Mouse (Mus musculus): ENCODE measurements around the gene Eps8. TPM values are rescaled to one million over a fixed set of nuclear protein-coding genes. Genes with fewer than 3 reads are reported as not detected.
"Not testable (repeated sequence)": the region's sequence is repeated elsewhere in the genome, so short reads cannot be mapped to it uniquely, and the experiment has no call there.

The Eps8 gene
- total RNA-seq, 2 experiments from 2014 or later: 19.7 to 20.6 TPM

DNA sequence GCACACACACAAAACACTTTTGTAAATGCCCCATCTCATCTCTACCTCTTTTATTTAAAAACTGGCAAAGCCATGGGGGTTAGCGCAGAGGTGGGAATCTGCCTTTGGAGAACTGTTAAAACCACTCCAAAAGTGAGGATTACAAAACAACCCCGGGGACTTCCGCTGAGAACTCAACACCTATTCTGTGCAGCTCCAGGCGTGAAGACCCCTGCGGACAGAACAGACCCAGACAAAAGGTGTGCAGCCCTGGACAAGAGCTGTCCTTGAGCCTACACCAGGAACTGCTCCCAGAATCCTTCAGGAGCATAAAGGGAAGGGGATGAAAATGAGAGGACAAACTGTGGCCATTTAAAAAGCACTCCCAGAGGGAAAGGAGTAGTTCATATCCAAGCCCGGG is 159.4 kb downstream of the Eps8 start:
- DNase-seq: no peak
- intact Hi-C loops (cut with DNase I): no loop called here

DNA sequence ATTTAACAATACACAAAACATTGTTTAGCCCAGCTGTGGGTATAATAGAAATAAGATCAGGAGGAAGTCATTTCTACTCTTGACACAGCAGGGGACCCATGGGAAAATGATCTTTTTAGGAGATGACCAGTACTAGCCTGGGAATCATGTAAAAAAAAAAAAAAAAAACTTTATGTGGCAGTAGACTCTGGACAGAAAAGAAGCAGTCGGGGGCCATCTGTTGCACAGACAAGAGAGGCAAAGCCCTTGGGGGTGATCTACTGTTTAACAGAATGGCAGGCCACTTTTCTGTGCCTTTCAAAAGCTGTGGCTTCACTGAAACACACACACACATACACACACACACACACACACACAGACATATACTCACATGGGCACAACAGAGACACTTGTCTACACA is 159.9 kb downstream of the Eps8 start:
- no peak for DNase-seq
- intact Hi-C loops (cut with DNase I): no loop called here

DNA sequence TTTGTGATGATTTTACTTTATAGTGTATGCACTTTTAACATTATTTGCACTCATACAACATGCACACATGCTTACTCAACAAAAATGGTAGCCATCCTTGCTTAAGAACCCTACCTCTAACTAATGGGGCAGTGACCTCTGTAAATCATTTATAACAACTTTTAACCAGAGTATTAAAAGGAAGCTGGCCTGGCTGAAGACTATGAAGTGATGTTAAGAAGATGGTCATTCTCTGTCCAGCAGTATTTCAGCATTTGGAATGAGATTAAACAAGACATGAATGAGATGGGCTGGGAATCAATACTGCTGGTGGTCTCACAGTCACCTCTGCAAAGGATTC is 160.6 kb downstream of the Eps8 start:
- intact Hi-C loops (cut with DNase I): no loop called here
- DNase-seq: no peak

DNA sequence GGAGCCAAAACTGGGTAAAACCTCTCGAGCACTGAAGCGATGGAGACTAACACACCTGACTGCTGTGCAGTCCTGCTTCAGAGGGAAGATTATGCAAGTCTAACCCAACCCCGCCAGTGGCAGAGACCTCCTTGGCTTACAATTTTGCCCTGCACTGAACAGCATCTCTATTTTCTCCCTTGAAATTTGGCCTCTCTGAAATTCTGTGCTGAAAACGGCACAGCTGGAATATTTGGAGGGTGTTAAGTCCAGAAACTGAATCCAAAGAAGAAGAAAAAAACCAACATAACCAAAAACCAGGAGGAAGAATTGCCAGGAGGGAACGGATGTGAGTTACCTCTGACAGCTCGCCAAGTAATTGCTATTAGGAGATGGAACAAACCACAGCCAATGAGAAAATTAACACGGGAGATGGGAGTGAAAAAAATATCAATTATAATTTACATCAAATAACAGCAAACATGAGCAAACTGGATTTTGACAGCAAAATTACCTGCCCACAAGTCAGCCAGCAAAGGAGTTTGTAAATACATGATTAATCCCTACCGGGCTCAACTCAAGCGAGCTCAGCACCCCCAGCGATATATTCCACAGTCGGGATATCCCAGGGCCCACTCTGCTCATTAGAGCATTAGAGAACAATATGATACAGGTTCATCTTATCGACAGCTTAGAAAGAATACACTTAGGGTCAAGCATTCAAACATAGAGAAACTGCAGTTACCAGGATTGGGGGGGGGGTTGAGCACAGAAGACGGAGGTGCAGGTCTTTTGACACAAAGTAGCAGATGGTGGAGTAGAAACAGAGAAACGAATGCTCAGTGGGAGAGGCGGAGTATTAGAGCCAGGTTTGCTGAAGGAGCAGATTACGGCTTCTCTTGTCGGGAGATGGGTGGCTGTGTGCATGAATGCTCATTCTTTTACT is 161.2 kb downstream of the Eps8 start:
- intact Hi-C loops (cut with DNase I): no loop called here
- no peak for DNase-seq

DNA sequence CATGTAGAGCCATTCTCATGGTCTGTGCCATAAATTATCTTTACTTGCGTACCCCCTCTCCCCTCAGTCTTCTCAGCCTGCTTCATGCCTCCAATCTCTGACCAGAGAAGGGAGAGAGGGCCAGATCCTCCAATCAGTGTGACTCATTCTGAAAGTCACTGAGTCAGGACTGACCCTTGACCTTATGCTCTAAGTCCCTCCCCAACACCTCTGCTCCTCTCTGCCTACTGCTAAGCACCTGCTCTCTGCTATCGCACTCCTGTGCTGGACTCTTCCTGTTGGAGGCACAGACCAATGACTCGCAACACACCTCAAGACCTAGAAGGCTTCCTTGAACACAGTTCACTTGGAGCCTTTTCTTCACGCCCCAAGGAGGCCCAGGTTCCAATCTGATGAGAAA is 162.1 kb downstream of the Eps8 start:
- no peak for DNase-seq
- intact Hi-C loops (cut with DNase I): no loop called here

DNA sequence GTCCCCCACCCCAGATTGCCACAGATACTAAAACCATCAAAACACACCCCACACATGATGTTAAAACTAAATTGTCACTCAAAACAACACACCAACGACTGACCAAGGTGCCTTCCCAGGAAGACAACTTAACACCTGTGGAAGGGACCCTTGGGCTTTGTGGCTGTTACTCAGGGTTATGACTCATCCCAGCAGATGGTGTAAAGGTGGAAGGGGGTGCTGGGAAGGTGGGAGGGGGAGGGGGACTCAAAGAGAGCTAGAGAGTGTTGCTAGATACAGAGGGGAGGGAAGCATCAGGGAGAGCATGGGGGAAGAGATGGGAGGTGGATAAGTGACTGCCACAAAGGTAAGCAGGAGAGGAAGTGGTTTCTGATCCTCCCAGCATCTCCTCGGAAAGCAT is 163.0 kb downstream of the Eps8 start:
- intact Hi-C loops (cut with DNase I): no loop called here
- DNase-seq: no peak

DNA sequence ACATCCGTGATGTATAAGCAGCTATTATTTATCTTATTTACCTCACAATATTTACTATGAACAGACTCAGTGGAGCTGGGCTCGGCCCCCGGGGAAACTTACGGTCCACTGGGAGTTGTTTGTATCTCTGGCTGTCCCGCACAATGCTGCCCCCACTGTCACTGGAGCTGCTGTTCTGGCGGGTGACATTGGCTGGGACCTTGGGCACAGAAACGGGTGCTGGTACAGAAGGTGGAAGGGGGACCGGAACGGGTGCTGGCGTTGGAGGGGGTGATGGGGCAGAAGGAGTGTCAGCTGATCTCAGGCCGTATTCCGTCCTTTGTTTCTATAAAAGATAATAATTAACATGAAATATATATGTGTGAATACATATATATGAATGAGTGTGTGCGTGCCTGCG is 164.6 kb downstream of the Eps8 start:
- intact Hi-C loops (cut with DNase I): no loop called here

DNA sequence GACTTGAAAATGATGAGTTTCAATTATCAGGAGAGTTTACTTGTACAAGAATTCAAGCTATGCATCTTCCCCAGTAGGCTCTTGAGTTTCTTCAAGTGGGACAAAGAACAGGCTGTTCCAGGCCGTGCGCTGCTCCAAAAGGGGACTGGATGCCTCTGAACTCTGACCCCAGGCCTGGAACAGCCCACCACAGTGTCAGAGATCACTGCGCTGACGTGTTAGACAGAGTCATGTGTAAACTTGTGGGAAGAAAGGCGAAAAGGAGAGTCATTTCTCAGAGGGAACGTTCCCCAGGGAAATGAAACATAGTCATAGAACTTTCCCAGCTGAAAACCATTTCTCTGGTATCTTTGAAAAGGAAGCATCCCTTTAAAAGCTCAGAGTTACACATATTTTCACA is 167.2 kb downstream of the Eps8 start:
- intact Hi-C loops (cut with DNase I): no loop called here
- peak; percentile 53 to 55 for DNase-seq

More for the DNA sequence above, 164.6 kb downstream of the Eps8 start:
- DNase-seq: no peak

DNA sequence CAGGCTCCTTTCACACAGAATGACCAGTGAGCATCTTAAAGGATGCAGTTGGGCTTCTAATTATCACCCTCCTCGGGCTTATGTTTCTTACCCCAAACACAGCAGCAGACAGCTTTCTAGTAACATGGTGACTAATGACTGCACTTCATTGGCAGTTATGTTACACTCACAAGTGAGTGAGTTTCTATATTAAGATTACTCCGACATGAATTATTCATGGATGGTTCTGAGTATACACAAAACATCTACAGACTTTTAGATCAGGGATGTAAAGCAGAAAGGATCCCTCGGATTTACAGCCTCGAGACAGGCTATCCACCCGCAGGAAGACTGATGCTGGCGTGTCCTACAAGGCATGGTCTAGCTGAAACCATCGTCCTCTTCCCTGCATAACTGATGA is 171.8 kb downstream of the Eps8 start:
- intact Hi-C loops (cut with DNase I): no loop called here

DNA sequence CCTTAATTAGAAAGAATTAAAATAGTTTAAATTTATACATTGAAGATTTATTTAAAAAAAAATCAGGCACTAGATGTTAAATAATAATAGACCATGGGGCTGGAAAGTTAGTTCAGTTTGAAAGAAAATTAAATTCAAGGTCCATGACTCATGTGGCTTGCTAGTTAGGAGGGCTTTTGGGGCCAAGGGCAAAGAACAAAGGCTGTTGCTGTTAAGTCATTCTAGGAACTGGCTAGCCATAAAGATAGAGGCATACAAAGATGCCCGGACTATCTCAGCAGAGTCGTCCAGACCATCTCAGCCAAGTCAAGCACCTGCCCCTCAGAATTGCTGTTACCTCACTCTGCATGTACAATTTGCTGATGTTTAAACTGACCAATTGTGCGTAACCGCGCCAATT is 179.0 kb downstream of the Eps8 start:
- intact Hi-C loops (cut with DNase I); DNase-seq: not testable (repeated sequence)

More for the DNA sequence above, 171.8 kb downstream of the Eps8 start:
- DNase-seq: no peak

DNA sequence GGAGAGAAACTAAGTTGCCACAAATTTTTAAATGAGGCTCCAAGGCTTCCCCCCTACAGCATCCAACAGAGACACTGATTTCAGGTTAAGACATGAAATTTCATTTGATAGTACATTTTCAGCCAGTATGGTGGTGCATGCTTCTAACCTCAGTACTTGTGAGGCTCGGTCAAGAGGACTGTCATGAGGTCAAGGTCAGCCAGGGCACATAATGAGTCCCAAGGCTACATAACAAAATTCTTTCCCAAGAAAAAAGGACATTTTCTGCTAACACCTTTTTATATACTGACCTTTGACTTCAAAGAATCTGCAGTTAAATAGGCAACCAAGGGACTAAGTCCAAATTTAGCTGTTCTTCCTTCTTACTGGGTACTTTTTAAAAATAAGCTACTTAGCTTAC is 181.2 kb downstream of the Eps8 start:
- no peak for DNase-seq
- intact Hi-C loops (cut with DNase I): no loop called here

DNA sequence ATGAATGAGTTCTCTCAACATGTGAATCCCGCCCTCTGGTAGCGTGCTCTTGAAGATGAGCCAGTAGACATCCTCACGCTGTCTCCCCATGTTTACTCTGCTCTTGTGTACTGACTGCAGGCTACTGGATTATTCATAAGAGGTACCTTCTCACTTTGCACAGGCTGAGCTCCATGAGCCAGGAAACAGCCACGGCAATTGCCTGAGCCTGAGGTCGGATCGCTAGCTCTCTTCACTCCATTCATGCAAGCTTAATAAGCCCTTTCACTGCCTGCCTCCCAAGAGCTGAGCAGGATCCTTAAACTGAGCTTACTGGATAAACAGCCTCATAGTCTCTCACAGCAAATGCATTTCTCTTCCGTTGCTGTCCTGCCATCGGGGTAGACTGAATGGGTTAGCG is 182.5 kb downstream of the Eps8 start:
- no peak for DNase-seq
- intact Hi-C loops (cut with DNase I): no loop called here

DNA sequence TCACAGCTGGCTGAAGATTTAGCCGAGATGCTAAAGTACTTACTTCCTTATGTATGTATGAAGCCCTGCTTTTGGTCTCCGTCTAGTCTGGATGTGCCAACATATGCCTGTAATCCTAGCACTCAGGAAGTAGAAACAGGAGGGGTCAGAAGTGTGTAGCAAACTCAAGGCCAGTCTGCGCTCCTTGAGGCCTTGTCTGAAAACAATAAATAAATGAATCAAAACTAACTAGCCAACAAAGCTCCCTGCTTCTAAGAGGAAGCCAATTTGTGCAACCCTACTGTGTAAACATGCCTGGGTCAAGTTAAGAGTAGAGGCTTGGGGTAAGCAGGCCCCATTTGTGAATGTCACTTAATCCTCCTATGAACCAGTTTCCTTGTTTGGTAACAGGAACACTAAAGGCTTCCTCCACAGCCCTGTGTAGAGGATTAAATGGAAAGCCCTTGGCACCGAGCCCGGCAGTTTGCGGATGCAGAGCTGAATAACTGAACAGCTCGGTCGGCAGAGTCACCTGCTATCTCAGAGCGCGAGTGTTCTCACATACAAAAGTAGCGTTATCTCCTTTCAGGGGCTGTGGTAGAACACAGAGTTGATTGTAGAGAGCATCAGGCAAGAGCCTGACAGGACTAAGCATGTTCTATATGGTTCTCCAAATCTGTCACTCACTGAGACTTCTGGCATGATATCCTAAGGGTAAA is 183.6 kb downstream of the Eps8 start:
- intact Hi-C loops (cut with DNase I): no loop called here
- peak; percentile 88 to 89 for DNase-seq

DNA sequence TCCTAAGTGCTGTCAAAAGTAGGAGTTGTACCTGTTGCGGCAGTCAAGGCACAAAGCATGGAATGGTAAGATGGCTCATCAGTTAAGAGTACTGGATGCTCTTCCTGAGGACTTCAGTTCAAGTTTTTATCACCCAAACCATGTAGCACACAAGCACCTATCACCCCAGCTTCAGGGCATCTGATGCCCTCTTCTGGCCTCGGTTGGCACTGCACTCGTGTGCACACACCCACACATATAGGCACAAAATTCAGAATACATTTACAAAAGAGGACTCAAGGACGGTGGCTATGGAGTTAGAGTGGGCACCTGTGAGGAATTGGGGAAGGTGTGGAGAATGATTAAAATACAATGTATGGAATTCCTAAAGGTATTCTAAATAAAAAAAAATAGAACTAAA is 185.1 kb downstream of the Eps8 start:
- no peak for DNase-seq
- intact Hi-C loops (cut with DNase I): no loop called here

DNA sequence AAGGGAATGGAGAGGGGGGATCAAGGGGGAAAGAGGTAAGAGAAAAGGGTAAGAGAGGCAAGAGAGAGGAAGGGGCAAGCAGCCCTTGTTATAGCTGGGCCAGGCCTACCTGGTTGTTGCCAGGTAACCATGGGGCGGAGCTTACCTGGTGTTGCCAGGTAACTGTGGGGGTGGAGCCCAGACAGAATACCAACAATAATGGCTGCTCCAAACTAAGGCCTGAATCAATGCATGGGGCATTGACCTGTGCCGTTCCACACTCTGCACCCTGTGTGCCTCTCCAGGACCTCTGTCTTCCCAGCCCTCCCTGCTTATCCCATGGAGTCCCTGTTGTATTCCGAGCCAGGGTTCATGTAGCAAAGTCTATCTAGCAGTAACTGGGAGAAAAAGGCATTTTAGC is 187.0 kb downstream of the Eps8 start:
- DNase-seq: no peak
- intact Hi-C loops (cut with DNase I): no loop called here

DNA sequence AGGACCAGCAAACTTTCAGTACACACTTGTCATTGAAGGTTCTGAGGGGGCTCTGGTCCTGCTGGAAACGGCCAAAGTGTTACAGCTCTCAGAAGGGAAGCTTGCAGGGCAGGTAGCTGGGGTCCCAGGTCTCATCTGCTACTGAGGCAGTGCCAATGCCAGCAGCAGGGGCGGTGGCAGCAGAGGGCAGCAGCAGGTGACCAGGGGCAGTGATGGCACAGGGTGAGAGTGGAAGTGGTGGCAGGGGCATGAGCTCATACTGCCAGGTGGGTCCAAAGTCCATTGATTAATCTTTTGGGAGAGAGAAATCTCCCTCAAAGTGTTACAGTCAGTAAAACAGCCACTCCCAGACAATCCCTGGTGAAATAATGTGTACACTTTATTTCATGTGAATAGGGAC is 188.4 kb downstream of the Eps8 start:
- DNase-seq: no peak
- intact Hi-C loops (cut with DNase I): no loop called here

DNA sequence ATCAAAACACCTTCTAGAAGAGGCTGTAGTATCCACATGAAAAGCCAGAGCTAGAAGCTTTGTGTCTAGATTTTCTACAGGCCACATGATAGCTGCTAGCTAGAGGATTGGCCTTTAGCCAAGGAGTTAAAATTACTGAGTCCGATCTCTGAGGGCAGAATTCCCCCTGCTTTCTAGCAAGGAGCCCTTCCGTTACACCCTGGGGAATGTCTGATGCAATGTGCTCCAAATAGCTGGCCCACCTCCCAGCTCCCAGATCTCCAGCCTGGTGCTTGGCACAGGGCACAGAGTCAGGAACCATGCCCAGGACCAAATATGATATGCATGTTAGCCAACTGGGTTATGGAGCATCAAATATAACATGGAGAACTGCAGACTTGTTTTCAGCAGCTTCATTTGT is 189.4 kb downstream of the Eps8 start:
- intact Hi-C loops (cut with DNase I): no loop called here
- DNase-seq: peak; percentile 74 to 86

DNA sequence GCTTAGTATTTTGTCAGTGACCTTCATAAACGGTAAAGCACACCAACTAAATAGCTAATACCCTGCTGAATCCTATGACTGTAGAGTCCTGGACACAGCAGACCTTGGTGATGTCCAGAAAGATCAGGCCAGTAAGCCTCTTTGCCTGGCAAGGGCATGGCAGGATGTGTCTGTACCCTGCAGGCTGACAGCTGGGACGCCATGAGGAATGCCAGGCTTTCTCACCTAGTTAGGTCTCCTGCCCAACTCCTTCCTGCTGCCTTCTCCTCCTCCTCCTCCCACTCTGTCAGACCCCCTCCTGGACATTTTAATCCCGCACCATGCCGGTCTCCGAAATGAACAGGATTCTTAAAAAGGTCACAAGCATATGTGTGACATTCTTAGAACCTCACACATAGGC is 190.9 kb downstream of the Eps8 start:
- DNase-seq: no peak
- intact Hi-C loops (cut with DNase I): no loop called here

DNA sequence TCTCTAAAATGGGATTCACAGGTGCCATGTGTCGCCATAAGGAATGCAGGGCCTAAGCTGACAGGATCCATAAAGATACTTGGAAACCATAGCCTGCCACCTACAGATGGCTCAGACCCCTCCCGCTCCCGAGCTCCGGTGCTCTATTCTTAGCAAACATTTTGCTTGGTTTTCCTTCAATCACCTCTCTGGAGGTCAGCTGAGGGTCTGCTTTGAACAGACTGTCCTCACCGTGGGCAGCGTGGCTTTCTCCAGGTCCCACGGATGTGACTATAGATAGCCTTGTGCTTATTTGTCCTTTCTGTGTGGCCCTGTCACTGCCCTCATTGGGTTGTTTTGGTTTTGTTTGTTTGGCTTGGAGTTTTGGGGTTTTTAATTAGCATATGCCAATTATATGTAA is 196.5 kb downstream of the Eps8 start:
- DNase-seq: no peak
- intact Hi-C loops (cut with DNase I): loop anchor here (5.0 kb wide), 1 partner anchor 99 kb away; no protein-coding TSS in a partner anchor

DNA sequence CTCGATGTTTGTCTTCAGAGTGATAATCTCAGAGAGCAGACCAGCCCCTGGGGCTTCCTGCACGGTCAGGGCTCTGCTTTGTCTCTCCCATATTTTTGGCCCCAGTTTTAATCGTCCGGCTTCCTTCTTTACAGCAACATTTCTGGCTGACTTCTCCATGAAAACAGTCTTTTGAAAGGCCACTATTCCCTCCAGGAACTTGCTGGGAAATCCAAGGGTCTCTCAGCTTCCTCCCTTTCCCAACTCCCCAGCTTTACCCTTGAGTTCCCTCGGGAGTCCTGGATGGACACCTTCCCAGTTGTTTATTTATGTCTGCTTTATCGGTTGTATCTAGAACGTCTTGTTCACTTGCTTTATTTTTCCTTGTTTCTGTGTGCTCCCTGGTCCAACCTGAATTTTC is 197.5 kb downstream of the Eps8 start:
- intact Hi-C loops (cut with DNase I): loop anchor here (2.0 to 5.0 kb wide), 2 partner anchors 100 to 192 kb away; no protein-coding TSS in a partner anchor
- DNase-seq: peak; percentile 36 to 55

DNA sequence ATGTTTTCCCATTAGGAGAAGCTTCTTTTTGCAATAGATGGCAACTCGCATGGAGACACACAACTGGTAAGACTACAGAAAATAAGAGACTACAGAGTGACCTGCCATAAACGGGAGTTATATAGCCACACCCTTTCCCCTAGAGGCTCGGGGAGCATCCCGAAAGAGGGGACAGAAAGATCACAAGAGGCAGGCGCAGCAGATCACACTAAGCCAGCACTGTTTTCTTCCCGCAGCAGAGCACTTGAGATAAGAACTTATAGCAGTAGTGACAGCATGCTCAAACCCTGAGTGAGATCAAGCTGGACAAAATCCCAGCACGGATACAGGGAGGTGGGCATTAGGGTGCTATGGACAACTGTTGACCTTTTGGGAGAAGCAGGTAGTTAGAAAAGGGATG is 198.6 kb downstream of the Eps8 start:
- DNase-seq: no peak
- intact Hi-C loops (cut with DNase I): loop anchor here (2.0 to 5.0 kb wide), 2 partner anchors 101 to 193 kb away; no protein-coding TSS in a partner anchor
